Mouse (Mus musculus) erythroid progenitor cell, adult 5-6 weeks (primary cell): ENCODE data around the gene Fbxo17. TPM values are rescaled to one million over a fixed set of nuclear protein-coding genes. Genes with fewer than 3 reads are reported as not detected.

ENCODE experiments used
- ATAC-seq: replicated peaks from 2 replicates; pipeline ENCODE4 v1.8.0; 2016; ENCODE audit warnings: moderate number of reproducible peaks, mild to moderate bottlenecking, moderate TSS enrichment, inconsistent platforms; ENCODE audit not compliant: poor library complexity, low FRiP score, severe bottlenecking
- total RNA-seq, 2 experiments: library from RNA; stranded (forward) in 1 of 2; stranded (reverse) in 1 of 2; fragments of 150-400 nt in 1 of 2; fragments of 186-747, 209-891 nt in 1 of 2; gene quantifications; 2 replicates each; pipeline versions ENCODE4 v1.2.3 to v1.2.4; 2015 to 2017; ENCODE audit warnings: low replicate concordance in 2 of 2

The Fbxo17 gene
- total RNA-seq, 2 experiments from 2014 or later = not detected

DNA sequence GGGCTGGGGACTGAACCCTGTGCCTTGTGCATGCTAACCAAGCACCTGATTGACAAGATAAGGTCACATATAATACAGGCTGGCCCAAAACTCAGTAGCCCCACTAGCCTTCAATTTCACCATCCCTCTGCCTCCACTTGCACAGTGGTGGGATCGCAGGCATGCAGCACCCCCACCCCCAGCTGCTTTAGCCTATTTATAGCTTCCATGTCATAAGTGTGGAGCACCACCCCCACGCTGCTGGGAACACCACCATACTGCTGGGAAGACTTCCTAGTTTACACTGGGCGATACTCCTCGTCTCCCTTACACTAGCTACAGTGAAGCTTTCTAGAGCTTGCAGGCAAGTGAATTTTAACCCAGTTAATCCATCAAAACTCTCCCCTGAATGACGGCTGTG lies 1.9 kb upstream of the Fbxo17 start:
- ATAC-seq = no peak

- no peak for ATAC-seq
These were observed 1.0 kb upstream of the Fbxo17 start for GRCm38 (mm10) chr7:28715598-28715997.

DNA sequence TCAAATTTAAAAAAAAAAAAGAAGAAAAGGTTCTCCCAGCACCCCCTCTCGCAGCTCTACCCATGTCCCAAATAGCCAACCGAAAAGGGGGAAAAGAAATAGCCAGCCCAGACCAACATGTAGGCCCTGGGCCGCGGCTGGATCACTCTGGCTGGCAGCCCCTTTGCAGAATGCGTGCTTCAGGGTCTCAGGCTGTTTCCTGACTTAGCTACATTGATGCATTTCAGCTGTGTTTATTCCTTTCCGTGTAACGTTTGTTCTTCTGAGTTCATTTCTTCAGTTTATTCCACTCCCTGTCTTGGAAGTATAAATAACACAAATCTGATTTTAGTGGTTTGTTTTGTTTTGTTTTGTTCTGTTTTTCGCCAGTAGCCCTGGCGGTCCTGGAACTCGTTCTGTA lies 1.1 kb downstream of the Fbxo17 start:
- ATAC-seq = no peak

DNA sequence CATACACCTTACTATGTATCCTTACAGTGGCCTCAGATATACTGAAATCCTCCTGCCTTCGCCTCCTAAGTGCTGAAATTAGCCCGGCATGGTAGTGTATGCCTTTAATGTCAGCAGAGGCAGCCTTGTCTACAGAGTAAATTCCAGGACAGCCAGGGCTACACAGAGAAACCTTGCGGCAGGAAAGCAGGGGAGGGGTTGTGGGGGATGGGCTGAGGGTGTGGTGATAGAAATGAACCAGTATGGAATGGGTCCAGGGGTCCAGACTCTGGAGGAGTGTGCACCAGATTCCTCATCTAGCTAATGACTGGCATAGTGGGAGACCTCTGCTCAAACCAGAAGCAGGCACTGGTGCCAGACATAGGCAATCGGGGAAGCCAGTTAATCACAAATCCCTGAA lies 2.6 kb downstream of the Fbxo17 start:
- ATAC-seq = no peak

- ATAC-seq = no peak
These were observed 3.0 kb downstream of the Fbxo17 start for GRCm38 (mm10) chr7:28719650-28720049.

DNA sequence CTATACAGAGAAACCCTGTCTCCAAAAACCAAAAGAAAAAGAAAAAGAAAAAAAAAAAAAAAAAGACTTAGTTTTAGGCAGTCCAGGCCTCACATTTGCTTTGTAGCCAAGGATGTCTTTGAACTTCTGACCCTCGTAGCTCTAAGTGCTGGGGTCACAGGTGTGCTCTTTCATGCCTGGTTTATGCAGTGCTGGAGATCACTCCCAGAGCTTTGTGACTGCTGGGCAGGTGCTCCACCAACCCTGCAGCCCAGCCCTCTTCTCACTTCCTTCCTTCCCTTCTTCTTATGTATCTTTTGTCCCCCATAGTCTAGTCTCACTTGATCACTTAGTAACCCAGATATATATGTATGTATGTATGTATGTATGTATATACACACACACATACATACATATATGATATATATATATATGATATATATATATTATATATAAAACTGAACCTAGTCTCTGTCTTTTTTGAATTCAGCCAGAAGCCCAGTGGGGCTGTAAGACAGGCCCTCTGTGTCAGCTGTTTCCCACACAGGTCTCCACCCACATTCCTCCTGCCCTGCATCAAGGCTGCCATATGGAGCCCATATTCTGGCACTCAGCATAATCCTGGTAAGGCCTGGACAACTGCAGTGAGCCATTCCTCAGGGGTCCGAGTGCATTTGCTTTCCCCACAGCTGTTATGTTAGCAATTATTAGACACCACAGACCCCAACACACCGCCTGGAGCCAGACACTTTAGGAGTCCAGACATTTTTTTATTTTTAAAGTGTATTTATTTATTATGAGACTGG lies 4.3 kb downstream of the Fbxo17 start:
- no peak for ATAC-seq

GRCm38 (mm10) chr7:28722079-28722478 lies 5.5 kb downstream of the Fbxo17 start:
- ATAC-seq = no peak

GRCm38 (mm10) chr7:28724613-28725012 lies 8.0 kb downstream of the Fbxo17 start:
- ATAC-seq = no peak

- no peak for ATAC-seq
These were observed 10.0 kb downstream of the Fbxo17 start for GRCm38 (mm10) chr7:28726600-28726999.

DNA sequence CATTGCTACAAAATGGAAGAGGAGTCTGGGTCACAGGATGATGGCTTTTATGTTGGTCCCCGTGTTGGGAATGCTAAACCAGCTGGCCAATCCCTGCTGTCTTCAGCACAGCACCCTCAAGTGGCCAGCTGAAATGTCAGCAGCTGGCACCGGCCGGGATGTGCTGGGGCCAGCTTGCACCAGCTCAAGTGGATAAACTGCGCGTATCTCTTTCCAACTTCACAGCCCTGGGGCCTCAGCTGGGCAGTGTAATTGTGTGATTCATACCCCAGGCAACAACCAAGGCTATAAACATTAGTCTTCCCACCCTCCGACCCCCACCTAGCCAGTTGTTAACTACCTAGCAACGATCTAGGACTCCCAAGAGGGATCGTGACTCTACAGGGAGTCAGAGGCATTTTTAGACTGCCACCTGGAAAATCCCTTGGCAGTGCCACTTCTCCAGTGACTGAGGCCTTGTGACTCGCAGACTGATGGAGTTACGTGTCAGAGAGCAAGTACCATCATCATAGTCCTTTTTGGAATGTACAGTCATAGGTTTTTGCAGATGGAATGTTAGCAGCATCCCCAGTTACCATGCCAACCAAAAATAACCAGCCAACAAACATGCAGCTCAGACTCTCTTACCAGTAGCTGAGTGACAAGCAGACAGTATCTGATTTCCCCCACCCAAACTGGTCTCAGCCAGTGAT lies 11.2 kb downstream of the Fbxo17 start:
- ATAC-seq = no peak

GRCm38 (mm10) chr7:28732341-28733142 lies 15.9 kb downstream of the Fbxo17 start:
- ATAC-seq = peak; percentile 73

GRCm38 (mm10) chr7:28733211-28733610 lies 16.6 kb downstream of the Fbxo17 start:
- ATAC-seq = no peak

DNA sequence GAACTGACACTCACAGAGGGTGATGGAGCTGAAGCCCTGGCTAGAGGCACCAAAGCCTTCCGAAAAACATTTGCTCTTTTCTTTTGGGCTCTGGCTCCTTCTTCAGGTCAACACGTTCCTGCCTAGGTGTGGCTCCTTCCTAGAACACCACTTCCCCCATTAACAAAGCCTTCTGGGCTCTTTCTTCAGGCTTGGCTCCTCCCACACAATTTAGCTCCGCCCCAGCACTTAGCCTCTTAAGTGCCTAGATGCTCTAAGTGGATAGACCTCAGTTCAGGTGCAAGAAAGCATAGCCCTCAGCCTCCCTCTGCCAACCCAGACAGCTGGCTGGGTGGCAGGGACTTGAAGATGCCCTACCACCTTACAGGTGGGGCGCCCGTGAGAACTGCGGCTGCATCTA lies 19.1 kb downstream of the Fbxo17 start:
- ATAC-seq = no peak

DNA sequence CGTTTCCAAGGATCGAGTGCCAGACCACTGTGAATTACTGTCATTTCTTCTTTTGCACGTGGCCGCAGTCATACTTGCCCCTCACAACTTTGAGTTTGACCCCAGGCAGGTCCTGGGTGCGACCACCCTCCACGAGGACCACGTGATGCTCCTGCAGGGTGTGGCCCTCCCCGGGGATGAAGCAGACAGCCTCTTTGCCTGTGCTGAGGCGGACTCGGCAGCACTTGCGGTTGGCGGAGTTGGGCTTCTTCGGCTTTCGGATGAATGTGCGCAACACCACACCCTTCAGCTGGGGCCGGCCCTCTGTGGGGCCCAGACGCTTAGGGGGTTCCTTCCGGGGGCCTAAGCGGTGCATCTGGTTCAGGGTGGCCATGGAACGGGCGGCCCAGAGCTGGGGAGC lies 23.2 kb downstream of the Fbxo17 start:
- ATAC-seq = no peak

DNA sequence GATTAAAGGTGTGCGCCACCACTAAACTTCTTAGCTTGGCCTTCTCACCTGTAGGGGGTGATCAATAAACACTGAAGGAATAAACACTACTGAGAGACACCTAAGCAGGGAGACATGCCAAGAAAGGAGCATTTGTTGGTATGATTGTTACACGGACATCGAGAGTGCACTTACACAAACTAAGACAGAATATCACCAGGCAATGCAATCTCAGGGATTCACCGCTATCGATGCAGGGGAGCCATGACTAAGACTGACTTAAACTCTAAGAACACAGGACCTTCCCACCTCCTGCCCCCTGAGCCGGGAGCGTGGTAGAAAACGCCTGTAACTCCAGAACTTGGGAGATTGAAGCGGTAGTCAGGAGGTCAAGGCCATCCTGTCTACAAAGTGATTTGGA lies 24.3 kb downstream of the Fbxo17 start:
- ATAC-seq = no peak

DNA sequence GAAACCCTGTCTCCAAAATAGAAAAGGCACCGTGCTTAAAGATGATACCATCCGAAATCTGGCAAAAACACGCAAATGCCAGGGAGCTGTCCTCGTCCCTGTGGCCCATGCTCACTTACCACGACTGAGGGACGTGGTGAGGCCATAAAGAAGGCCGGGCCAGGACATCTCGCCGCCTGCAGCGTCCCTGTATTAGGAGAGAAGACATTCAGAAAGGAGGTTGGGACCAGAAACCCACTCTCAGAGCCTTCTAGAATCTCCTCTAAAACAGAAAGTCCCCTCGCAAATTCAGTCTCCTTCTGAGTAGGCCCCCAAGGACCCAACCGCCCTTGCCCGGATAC lies 24.7 kb downstream of the Fbxo17 start:
- ATAC-seq = peak; percentile 35

- peak; percentile 95 for ATAC-seq
These were observed 25.3 kb downstream of the Fbxo17 start, which contains the start of the genes Mrps12 and Sars2 for GRCm38 (mm10) chr7:28741709-28742438. Mrps12 (minus strand) TSS chr7:28741820. Sars2 (plus strand) TSS chr7:28741992.

DNA sequence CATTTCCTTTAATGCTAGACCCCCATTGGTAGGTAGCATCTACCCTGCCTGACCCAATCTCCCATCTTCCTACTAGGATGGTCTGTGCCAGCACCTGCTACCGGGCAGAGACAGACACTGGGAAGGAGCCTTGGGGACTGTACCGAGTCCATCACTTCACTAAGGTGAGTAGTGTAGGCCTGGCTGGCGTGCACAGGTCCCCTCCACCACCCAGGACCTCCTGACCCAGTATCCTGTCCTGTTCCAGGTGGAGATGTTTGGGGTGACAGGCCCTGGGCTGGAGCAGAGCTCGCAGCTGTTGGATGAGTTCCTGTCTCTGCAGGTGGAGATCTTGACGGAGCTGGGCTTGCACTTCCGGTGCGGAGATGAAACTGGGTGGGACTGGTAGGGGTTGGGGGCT lies 33.3 kb downstream of the Fbxo17 start:
- no peak for ATAC-seq

DNA sequence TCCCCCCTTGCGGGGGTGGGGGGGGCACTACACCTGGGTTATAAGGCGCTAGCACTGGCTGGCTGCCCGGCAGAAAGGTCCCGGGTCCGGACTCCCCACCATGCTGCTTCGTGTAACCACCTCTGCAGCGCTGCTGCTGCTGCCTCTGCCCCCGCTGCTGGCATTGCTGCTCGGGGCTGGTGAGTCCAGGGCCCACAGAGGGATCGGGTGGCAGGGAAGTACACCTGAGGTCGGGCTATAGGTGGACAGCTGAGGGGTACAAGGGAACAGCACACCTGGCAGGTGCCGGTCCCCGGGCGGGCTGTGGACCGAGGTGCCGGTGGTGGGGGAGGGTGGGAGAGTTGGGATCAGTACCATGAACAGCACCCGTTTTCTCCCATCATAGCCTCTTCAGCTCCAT lies 39.5 kb downstream of the Fbxo17 start, which contains the start of gene Ccer2:
Ccer2 (plus strand) TSS at position 96 of the 400 bp plus-strand sequence.
- ATAC-seq = no peak

DNA sequence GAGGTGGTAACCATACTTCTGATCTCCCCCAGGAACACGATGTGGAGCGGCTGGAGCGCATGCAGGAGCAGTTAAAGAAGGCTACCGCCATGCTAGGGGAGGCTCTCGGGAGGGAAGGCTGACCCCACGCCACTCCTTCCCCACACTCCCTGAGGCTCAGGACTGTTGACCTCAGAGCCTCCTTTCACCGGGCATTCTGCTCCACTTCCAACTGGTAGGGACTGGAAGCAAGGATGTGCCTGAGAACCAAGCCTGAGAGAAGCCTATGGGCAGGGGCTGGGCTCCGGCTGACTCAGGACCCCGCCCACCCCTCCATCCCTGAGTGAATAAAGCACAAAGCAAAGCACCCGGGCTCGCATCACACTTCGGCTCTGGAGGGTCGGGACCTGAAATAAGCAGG lies 42.0 kb downstream of the Fbxo17 start:
- ATAC-seq = no peak
